Mouse (Mus musculus) forebrain, embryonic 11.5 days (tissue): ENCODE measurements around the gene Psmb7. TPM values are rescaled to one million over a fixed set of nuclear protein-coding genes. Genes with fewer than 3 reads are reported as not detected.
A peak's percentile ranks its signal among the peaks of the same experiment; 100 is the strongest.

Experiments
- ATAC-seq: fragments of 200-750 bp; cut with Nextera tagmentation; replicated peaks from 2 replicates; pipeline ENCODE4 v1.8.0; 2017; ENCODE audit warnings: moderate TSS enrichment; ENCODE audit not compliant: low FRiP score
- DNase-seq: peaks from one replicate; pipeline ENCODE4 v3.0.0-alpha.2; 2017; ENCODE audit warnings: low spot score
- H3K27ac ChIP-seq: fragments of 300-500 bp; sonication (generic); 2 replicates; pipeline ENCODE4 v1.5.1; 2014; ENCODE audit warnings: low read depth, low read length
- H3K27me3 ChIP-seq: fragments of 300-500 bp; sonication (generic); 2 replicates; pipeline ENCODE4 v1.6.1; 2014; ENCODE audit warnings: mild to moderate bottlenecking, low read length, mixed read lengths; ENCODE audit not compliant: control insufficient read depth, insufficient read depth
- H3K36me3 ChIP-seq: fragments of 300-500 bp; sonication (generic); 2 replicates; pipeline ENCODE4 v1.6.1; 2014; ENCODE audit warnings: mild to moderate bottlenecking, low read length, moderate library complexity, mixed read lengths; ENCODE audit not compliant: control insufficient read depth, insufficient read depth
- H3K4me1 ChIP-seq: fragments of 300-500 bp; sonication (generic); replicated peaks from 2 replicates; pipeline ENCODE4 v1.6.1; 2014; ENCODE audit warnings: low read length, mixed read lengths; ENCODE audit not compliant: control insufficient read depth, insufficient read depth
- H3K4me2 ChIP-seq: fragments of 300-500 bp; sonication (generic); 2 replicates; pipeline ENCODE4 v1.6.1; 2014; ENCODE audit warnings: low read depth, mild to moderate bottlenecking, low read length, moderate library complexity, mixed read lengths; ENCODE audit not compliant: severe bottlenecking
- H3K4me3 ChIP-seq: fragments of 300-500 bp; sonication (generic); 2 replicates; pipeline ENCODE4 v1.5.1; 2014; ENCODE audit warnings: low read depth, low read length
- H3K9ac ChIP-seq: fragments of 300-500 bp; sonication (generic); 2 replicates; pipeline ENCODE4 v1.6.1; 2014; ENCODE audit warnings: low read length
- H3K9me3 ChIP-seq: fragments of 300-500 bp; sonication (generic); 2 replicates; pipeline ENCODE4 v1.6.1; 2016; ENCODE audit warnings: low read length, mixed read lengths; ENCODE audit not compliant: control insufficient read depth
- WGBS: fragments of 180-500 bp; shearing (Covaris S2); extraction: QIAGEN DNeasy Blood & Tissue Kit; methylation state at CpG from one replicate; pipeline ENCODE4 v1.1.7; 2014; 5-methylcytosine and 5-hydroxymethylcytosine counted together
- polyA plus RNA-seq: library from polyadenylated mRNA; unstranded; fragments of >200 nt; fragmentation: Nextera tagmentation; extraction: Ambion mirVana; gene quantifications from 2 replicates; pipeline ENCODE4 v1.2.1, GENCODE M21; 2014

The Psmb7 gene
- polyA plus RNA-seq = 333 and 341 TPM in 2 replicates

- no peaks in the 10 kb centered on the region for H3K9me3 ChIP-seq
- peaks cover 3% of the 10 kb centered on the region; the same call in 1 of the 2 replicates for H3K36me3 ChIP-seq
- DNase-seq (peak; percentile 95), ATAC-seq (peak; percentile 88)
- peak within 1 kb of the TSS; percentile 54 for H3K4me3 ChIP-seq
- H3K9ac ChIP-seq = peak within 1 kb of the TSS; percentile 85
- no peaks in the 10 kb centered on the region; the same call in 1 of the 2 replicates for H3K4me1 ChIP-seq
- no peaks in the 10 kb centered on the region for H3K27me3 ChIP-seq
- WGBS = 2% methylated on average over 52 of the region's 52 CpGs
- no peak within 1 kb of the TSS; the same call in 1 of the 2 replicates for H3K27ac ChIP-seq
- H3K4me2 ChIP-seq = peak within 1 kb of the TSS; percentile 69
Measured at GRCm38 (mm10) chr2:38643625-38644427, at the start of gene Psmb7. Gene Psmb7, minus strand, starts transcription at chr2:38644087.

- no peak overlapping the region for H3K4me3 ChIP-seq
- no peaks in the 10 kb centered on the region for H3K36me3 ChIP-seq
- 18% methylated on average over 8 of the region's 8 CpGs for WGBS
- no peak for ATAC-seq
- no peak overlapping the region for H3K4me2 ChIP-seq
- H3K9me3 ChIP-seq = no peaks in the 10 kb centered on the region
- no peak overlapping the region for H3K9ac ChIP-seq
- DNase-seq = peak; percentile 77
- H3K4me1 ChIP-seq = peaks cover 22% of the 10 kb centered on the region
- no peak overlapping the region for H3K27ac ChIP-seq
- peaks cover 54% of the 10 kb centered on the region for H3K27me3 ChIP-seq
Measured at GRCm38 (mm10) chr2:38691542-38691941, 47.7 kb upstream of the Psmb7 start.

- no peaks in the 10 kb centered on the region for H3K9me3 ChIP-seq
- H3K4me2 ChIP-seq = no peak overlapping the region
- WGBS = 50% methylated on average over 1 of the region's 1 CpGs
- ATAC-seq = no peak
- H3K4me1 ChIP-seq = peaks cover 21% of the 10 kb centered on the region; the same call in 1 of the 2 replicates
- no peak overlapping the region for H3K9ac ChIP-seq
- H3K36me3 ChIP-seq = no peaks in the 10 kb centered on the region
- no peak for DNase-seq
- H3K4me3 ChIP-seq = no peak overlapping the region
- peaks cover 38% of the 10 kb centered on the region for H3K27me3 ChIP-seq
- H3K27ac ChIP-seq = no peak overlapping the region
Measured at GRCm38 (mm10) chr2:38689881-38690280, 46.0 kb upstream of the Psmb7 start.

DNA sequence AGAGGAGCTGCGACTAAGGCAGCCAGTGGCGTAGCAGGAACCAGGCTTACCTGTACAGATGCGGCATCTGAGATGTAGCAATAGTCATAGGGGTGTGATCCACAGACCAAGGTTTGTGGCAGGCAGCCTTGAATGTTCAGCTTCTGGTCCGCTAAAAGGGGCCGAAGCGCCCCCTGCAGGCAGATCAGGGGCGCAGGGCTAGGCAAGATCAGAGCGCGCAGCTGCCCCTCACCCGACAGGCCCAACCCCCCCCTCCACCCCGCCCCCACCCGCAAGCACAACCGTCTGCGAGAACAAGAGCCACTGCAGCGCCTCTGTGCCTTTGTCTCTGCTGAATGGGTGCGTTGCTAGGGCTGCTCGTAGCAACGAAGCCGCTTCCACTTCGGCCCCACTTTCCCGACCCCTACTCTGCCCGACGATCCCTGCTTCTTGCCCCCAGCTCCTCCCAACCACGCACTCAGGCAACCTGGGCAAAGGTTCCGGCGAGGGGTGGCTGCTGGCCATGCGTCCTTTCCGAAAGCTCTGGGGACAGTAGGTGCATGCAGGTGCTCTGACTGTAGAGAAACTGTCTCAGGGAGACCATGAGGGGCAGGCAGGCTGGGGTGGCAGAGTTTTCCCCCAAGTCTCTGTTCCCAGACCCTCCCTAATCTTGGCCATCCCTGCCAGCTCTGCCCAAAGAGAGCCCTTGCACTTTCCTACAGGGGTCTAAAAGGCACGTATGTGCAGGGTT, 45.1 kb upstream of the Psmb7 start:
- 2% methylated on average over 25 of the region's 29 CpGs for WGBS
- peaks cover 28% of the 10 kb centered on the region for H3K27me3 ChIP-seq

GRCm38 (mm10) chr2:38685746-38686145, 41.9 kb upstream of the Psmb7 start:
- WGBS = 78% methylated on average over 3 of the region's 3 CpGs
- Histone ChIP-seq H3K9me3 (no peaks in the 10 kb centered on the region), H3K4me1 (peaks cover 21% of the 10 kb centered on the region; the same call in 1 of the 2 replicates), H3K27ac (no peak overlapping the region), H3K27me3 (peaks cover 5% of the 10 kb centered on the region), H3K9ac (no peak overlapping the region), H3K4me2 (no peak overlapping the region), H3K36me3 (no peaks in the 10 kb centered on the region), H3K4me3 (no peak overlapping the region)
- ATAC-seq (no peak), DNase-seq (no peak)

More for the DNA sequence above, 45.1 kb upstream of the Psmb7 start:
- Histone ChIP-seq H3K9ac (peak overlapping the region; percentile 53), H3K27ac (peak overlapping the region; percentile 41; the same call in 1 of the 2 replicates), H3K36me3 (no peaks in the 10 kb centered on the region), H3K4me2 (peak overlapping the region; percentile 49), H3K4me3 (peak overlapping the region; percentile 26), H3K9me3 (no peaks in the 10 kb centered on the region), H3K4me1 (peaks cover 21% of the 10 kb centered on the region; the same call in 1 of the 2 replicates)
- ATAC-seq (peak; percentile 92), DNase-seq (peak; percentile 93)

DNA sequence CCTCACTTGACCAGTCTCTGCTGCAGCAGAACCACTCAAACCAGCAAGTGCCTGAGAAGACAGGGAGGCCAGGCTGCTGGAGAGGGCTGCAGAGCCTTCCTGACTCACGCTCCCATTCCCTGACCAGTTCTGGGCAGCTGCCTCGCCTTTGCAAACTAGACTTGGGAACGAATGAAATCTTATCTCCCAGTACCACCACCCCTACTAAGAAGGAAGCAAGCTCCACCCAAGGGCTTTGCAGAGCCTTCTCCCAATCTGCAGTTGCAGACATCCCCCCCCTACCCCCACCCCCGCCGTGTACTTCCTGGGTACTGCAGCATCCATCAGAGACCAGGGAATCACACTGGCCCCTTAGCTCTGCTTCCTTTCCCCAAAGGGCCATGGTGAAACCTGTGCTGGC, 39.2 kb upstream of the Psmb7 start:
- Histone ChIP-seq H3K4me3 (no peak overlapping the region), H3K9me3 (no peaks in the 10 kb centered on the region), H3K4me1 (peaks cover 9% of the 10 kb centered on the region; the same call in 1 of the 2 replicates), H3K9ac (no peak overlapping the region), H3K36me3 (no peaks in the 10 kb centered on the region), H3K27ac (no peak overlapping the region), H3K27me3 (peaks cover 2% of the 10 kb centered on the region; the same call in 1 of the 2 replicates), H3K4me2 (no peak overlapping the region)
- DNase-seq (no peak), ATAC-seq (no peak)
- WGBS = 83% methylated on average over 5 of the region's 5 CpGs

DNA sequence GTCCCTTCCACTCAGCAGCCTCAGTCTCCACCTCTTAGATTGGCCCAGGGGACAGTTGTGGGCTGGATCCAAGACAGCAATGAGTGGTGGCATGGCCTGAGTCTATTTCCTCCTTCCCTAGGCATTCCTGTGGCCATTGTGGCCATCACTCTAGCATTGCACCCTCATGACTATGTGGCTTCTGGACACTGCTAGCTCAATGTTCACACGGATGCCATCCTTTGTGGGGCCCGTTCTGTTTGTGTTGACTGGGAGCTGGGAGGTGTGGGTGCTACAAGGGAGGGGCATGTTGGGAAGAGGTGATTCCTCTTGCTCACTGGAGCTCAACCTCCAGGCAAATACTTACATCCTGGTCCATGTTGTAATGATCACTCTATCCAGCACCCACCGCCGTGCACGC, 38.3 kb upstream of the Psmb7 start:
- WGBS = 96% methylated on average over 5 of the region's 5 CpGs
- DNase-seq (no peak), ATAC-seq (no peak)
- Histone ChIP-seq H3K4me2 (no peak overlapping the region), H3K36me3 (no peaks in the 10 kb centered on the region), H3K4me3 (no peak overlapping the region), H3K4me1 (peaks cover 8% of the 10 kb centered on the region; the same call in 1 of the 2 replicates), H3K27me3 (peaks cover under 1% of the 10 kb centered on the region; the same call in 1 of the 2 replicates), H3K27ac (no peak overlapping the region), H3K9ac (no peak overlapping the region), H3K9me3 (no peaks in the 10 kb centered on the region)

GRCm38 (mm10) chr2:38678947-38679346, 35.1 kb upstream of the Psmb7 start:
- Histone ChIP-seq H3K9me3 (no peaks in the 10 kb centered on the region), H3K9ac (no peak overlapping the region), H3K27ac (no peak overlapping the region), H3K4me2 (no peak overlapping the region), H3K27me3 (no peaks in the 10 kb centered on the region), H3K36me3 (no peaks in the 10 kb centered on the region), H3K4me1 (no peaks in the 10 kb centered on the region), H3K4me3 (no peak overlapping the region)
- DNase-seq (no peak), ATAC-seq (no peak)
